Mouse (Mus musculus) neural tube, embryonic 14.5 days (tissue): ENCODE results near the gene Phf19. TPM values are rescaled to one million over a fixed set of nuclear protein-coding genes. Genes with fewer than 3 reads are reported as not detected.
A peak's percentile ranks its signal among the peaks of the same experiment; 100 is the strongest.

Experiments
- ATAC-seq: fragments of 200-750 bp; cut with Nextera tagmentation; 2 replicates; pipeline ENCODE4 v1.8.0; 2017; ENCODE audit warnings: low read depth, mild to moderate bottlenecking, moderate TSS enrichment, moderate library complexity
- H3K27ac ChIP-seq: fragments of 300-500 bp; sonication (generic); 2 replicates; pipeline ENCODE4 v1.5.1; 2014; ENCODE audit warnings: low read depth, mild to moderate bottlenecking, control low read depth, low read length, moderate library complexity, mixed read lengths
- H3K27me3 ChIP-seq: fragments of 300-500 bp; sonication (generic); 2 replicates; pipeline ENCODE4 v1.6.1; 2014; ENCODE audit warnings: low read length; ENCODE audit not compliant: control insufficient read depth, insufficient read depth
- H3K36me3 ChIP-seq: fragments of 300-500 bp; sonication (generic); 2 replicates; pipeline ENCODE4 v1.6.1; 2014; ENCODE audit warnings: low read length, mixed read lengths; ENCODE audit not compliant: control insufficient read depth, insufficient read depth
- H3K4me1 ChIP-seq: fragments of 300-500 bp; sonication (generic); 2 replicates; pipeline ENCODE4 v1.6.1; 2014; ENCODE audit warnings: low read length; ENCODE audit not compliant: control insufficient read depth, insufficient read depth
- H3K4me2 ChIP-seq: fragments of 300-500 bp; sonication (generic); 2 replicates; pipeline ENCODE4 v1.6.1; 2014; ENCODE audit warnings: mild to moderate bottlenecking, low read depth, low read length, control low read depth
- H3K4me3 ChIP-seq: fragments of 300-500 bp; sonication (generic); 2 replicates; pipeline ENCODE4 v1.5.1; 2014; ENCODE audit warnings: low read depth, low read length, control low read depth, mixed read lengths
- H3K9ac ChIP-seq: fragments of 300-500 bp; sonication (generic); replicated peaks from 2 replicates; pipeline ENCODE4 v1.6.1; 2014; ENCODE audit warnings: low read depth, mild to moderate bottlenecking, control low read depth, low read length, mixed read lengths
- H3K9me3 ChIP-seq: fragments of 300-500 bp; sonication (generic); 2 replicates; pipeline ENCODE4 v1.6.1; 2016; ENCODE audit warnings: low read length; ENCODE audit not compliant: control insufficient read depth
- WGBS: fragments of 180-500 bp; shearing (Covaris S2); extraction: QIAGEN DNeasy Blood & Tissue Kit; methylation state at CpG from one replicate; pipeline ENCODE4 v1.1.7; 2014; 5-methylcytosine and 5-hydroxymethylcytosine counted together
- polyA plus RNA-seq: library from polyadenylated mRNA; unstranded; fragments of >200 nt; fragmentation: Nextera tagmentation; extraction: Ambion mirVana; gene quantifications from 2 replicates; pipeline ENCODE4 v1.2.1, GENCODE M21; 2014

The Phf19 gene
- polyA plus RNA-seq, 1 experiment from 2014 or later: 3.8 TPM

DNA sequence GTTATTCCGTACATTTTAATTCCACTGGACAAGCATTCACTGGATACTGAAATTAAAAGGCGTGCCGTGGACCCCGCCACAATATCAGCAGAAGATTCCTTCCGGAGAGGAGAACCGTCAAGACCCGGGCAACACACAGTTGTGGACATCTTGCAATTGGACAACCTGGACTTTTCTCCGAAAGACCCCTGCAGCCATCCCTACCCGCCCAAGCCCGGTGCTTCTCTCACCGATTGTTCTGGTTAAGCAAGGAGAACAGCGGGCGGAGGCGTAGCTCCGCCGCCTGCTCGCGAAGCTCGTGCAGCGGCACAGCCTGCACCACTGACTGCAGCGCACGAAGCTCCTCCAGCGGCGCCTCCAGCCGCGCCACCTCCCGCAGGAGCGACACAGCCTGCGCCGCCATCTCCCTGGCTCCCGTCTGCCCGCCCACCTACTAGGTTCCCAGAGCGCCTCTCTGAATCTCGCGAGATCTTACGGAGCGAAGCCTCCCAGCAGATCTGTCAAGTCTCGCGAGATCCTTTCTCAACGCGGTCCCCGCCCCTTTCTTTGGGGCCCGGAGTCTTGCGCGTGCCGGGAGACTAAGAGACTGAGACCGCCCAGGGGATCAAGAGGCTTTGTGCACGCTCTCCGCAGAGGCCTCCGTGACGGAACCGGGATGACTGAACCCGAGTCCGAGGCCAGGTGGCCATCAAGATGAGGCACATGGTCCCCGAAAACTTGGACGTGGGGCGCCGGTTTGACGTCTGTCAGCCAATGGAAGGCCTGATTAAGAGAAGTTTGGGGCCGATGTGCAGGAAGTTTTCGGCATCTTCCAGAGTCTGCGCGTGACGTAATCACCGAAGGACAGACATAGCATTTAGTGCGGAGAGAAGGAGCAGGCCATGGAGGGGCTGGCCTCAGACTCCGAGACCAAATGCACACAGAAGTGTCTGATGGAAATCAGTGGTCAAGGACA lies 43.0 kb downstream of the Phf19 start:
- peak overlapping the region; percentile 78 for H3K4me3 ChIP-seq
- H3K27me3 ChIP-seq: peaks cover 9% of the 10 kb centered on the region
- peak; percentile 98 for ATAC-seq
- H3K4me2 ChIP-seq: peak overlapping the region; percentile 71
- peak overlapping the region; percentile 82 for H3K27ac ChIP-seq
- peak overlapping the region; percentile 87 for H3K9ac ChIP-seq
- peaks cover 25% of the 10 kb centered on the region for H3K4me1 ChIP-seq
- WGBS: under 1% methylated on average over 67 of the region's 67 CpGs
- H3K36me3 ChIP-seq: 0 out of 2 replicates have a peak, but pooled peaks cover 2% of the 10 kb centered on the region
- H3K9me3 ChIP-seq: no peaks in the 10 kb centered on the region

DNA sequence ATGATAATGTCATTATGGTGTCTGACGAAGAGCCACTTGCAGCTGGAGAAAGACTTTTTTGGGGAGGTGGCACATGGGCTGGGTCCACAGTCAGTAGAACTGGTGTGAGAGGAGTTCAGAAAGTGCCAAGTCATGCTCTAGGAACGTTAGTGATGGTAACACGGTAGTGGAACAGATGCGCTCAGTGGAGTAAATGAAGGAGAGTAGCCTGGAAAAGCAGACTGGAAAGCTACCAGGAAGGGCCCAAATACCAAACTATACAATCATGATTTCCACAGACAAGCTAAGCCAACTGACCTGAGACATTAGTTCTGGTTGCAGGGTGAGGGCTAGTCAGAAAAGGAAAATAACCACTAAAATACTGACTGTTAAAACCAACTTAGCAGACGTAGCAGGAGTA lies 44.1 kb downstream of the Phf19 start:
- peaks cover 11% of the 10 kb centered on the region; the same call in 1 of the 2 replicates for H3K36me3 ChIP-seq
- no peaks in the 10 kb centered on the region for H3K9me3 ChIP-seq
- no peak for ATAC-seq
- peaks cover 6% of the 10 kb centered on the region for H3K27me3 ChIP-seq
- 41% methylated on average over 5 of the region's 5 CpGs for WGBS
- H3K4me3 ChIP-seq: peak overlapping the region; percentile 78
- peak overlapping the region; percentile 37; the same call in 1 of the 2 replicates for H3K9ac ChIP-seq
- H3K27ac ChIP-seq: no peak overlapping the region
- H3K4me1 ChIP-seq: peaks cover 25% of the 10 kb centered on the region
- peak overlapping the region; percentile 59 for H3K4me2 ChIP-seq

DNA sequence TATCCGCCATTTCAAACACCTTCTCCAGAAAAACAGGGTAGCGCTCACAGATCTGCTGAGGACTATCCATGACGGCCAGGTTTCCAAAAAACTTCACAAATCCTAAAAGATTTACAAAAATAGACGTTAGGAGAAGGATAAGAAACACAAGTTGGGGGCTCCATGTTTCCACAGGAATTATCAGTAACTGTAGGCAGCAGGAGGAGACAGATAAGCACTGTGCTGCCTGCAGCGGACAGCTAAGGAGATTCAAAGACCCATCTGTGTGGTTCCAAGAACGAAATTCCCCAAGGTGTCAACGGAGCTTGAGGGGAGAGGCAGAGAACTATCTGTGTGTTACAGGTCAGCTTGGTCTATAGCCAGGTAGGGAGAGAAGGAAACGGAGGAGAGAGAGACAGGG lies 56.1 kb downstream of the Phf19 start:
- Histone ChIP-seq H3K36me3 (peaks cover 63% of the 10 kb centered on the region), H3K4me3 (no peak overlapping the region), H3K4me1 (no peaks in the 10 kb centered on the region), H3K27ac (no peak overlapping the region), H3K4me2 (no peak overlapping the region), H3K9ac (no peak overlapping the region), H3K9me3 (no peaks in the 10 kb centered on the region), H3K27me3 (no peaks in the 10 kb centered on the region)
- no peak for ATAC-seq
- WGBS: 95% methylated on average over 8 of the region's 8 CpGs

DNA sequence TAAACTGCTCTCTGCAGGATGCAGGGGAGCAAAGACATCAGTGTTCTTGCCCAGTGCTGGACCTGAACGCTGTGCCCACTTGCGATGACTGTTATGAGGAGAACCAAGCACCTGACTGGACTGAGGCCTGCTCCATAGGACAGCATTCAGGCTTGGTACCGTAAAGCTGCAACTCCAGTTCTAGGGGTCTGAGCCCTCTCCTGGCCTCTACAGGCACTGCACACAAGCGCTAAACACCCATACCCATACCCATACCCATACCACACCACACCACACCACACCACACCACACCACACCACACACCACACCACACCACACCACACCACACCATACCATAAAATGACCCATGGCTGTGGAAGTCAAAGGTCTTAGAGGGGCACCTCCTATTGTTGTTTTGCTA lies 58.6 kb downstream of the Phf19 start:
- no peaks in the 10 kb centered on the region for H3K27me3 ChIP-seq
- H3K9me3 ChIP-seq: no peaks in the 10 kb centered on the region
- no peak overlapping the region for H3K4me2 ChIP-seq
- no peak overlapping the region for H3K27ac ChIP-seq
- H3K4me1 ChIP-seq: no peaks in the 10 kb centered on the region
- no peak for ATAC-seq
- H3K4me3 ChIP-seq: no peak overlapping the region
- no peak overlapping the region for H3K9ac ChIP-seq
- peaks cover 68% of the 10 kb centered on the region for H3K36me3 ChIP-seq
- 95% methylated on average over 4 of the region's 4 CpGs for WGBS

DNA sequence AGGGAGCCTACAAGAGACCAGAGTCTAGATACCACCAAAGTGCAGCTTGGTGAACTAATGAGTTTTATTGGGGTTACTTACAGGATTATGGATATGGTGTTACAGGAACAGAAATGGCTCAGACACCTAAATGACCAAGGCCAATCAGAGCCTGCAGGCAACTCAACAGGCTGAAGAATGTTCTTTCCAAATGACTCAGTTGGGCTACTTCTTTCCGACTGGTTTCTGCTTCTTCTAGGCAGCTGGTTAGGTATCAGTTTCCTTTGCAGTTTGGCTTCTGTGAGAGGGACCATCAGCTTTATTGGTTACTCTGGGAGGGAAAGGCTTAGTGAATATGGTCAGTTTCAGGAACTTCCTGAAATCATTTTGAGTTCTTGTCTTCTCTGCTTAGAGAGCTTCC lies 66.1 kb downstream of the Phf19 start:
- no peak overlapping the region for H3K27ac ChIP-seq
- H3K9ac ChIP-seq: no peak overlapping the region
- ATAC-seq: no peak
- H3K27me3 ChIP-seq: no peaks in the 10 kb centered on the region
- no peaks in the 10 kb centered on the region for H3K4me1 ChIP-seq
- peaks cover 14% of the 10 kb centered on the region for H3K36me3 ChIP-seq
- no peak overlapping the region for H3K4me3 ChIP-seq
- 100% methylated on average over 1 of the region's 1 CpGs for WGBS
- H3K9me3 ChIP-seq: no peaks in the 10 kb centered on the region
- H3K4me2 ChIP-seq: no peak overlapping the region

Other genes with a start within 250 kb of the Phf19 start
- 119 and 132 TPM in 2 replicates for gene Gapvd1, start 158.8 kb downstream of the Phf19 start, polyA plus RNA-seq
- 402 and 471 TPM in 2 replicates for gene Hspa5, start 142.1 kb downstream of the Phf19 start, polyA plus RNA-seq
- 26.0 and 29.1 TPM in 2 replicates for gene Rabepk, start 114.1 kb downstream of the Phf19 start, polyA plus RNA-seq
- gene Fbxw2, start 87.7 kb downstream of the Phf19 start, polyA plus RNA-seq: 69.3 and 79.3 TPM in 2 replicates
- not detected in 2 replicates for gene Gm34653, start 81.0 kb downstream of the Phf19 start, polyA plus RNA-seq
- 0.36 TPM in 1 of 2 replicates, not detected in the other for gene Cutal, start 39.6 kb downstream of the Phf19 start, polyA plus RNA-seq
- 97.0 and 101 TPM in 2 replicates for gene Psmd5, start 39.1 kb downstream of the Phf19 start, polyA plus RNA-seq
- 3.5 and 4.4 TPM in 2 replicates for gene Traf1, start 47.7 kb upstream of the Phf19 start, polyA plus RNA-seq
- 0.26 and 0.68 TPM in 2 replicates for gene Hc, start 147.4 kb upstream of the Phf19 start, polyA plus RNA-seq
- 0.27 and 0.37 TPM in 2 replicates for gene AI182371, start 187.5 kb upstream of the Phf19 start, polyA plus RNA-seq
- 9.5 and 11.4 TPM in 2 replicates for gene Cntrl, start 195.5 kb upstream of the Phf19 start, polyA plus RNA-seq